Mouse (Mus musculus): Measurements from ENCODE around the gene Patl2. TPM values are rescaled to one million over a fixed set of nuclear protein-coding genes. Genes with fewer than 3 reads are reported as not detected.

The Patl2 gene
- polyA plus RNA-seq, 1 experiment from 2014 or later = not detected

DNA sequence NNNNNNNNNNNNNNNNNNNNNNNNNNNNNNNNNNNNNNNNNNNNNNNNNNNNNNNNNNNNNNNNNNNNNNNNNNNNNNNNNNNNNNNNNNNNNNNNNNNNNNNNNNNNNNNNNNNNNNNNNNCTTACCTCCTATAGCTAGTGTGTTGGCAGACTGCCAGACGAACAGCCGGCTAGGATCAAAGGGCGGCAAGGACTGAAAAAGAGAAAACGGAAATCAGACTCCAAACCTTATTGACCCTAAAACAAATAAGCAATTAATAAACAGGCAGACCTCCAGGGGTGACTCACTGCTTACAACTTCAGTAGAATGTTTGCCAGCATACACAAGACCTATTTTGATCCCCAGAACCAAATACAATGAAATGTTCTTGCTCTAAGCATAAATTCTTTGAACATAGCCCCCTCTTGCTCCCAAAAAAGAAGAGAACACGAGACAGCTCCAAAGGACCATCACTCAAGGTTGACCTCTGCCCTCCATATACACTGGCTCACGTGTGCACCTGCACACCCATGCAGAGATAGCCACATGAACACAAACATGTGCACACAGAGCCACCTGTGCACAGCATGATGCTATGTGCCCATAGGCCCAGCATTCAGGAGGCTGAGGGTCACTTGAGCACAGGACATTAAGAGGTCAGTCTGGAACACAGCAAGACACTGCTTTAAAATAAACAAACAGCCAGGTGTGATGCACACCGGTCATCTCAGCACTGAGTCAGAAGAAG, 104.1 kb downstream of the Patl2 start:
- Histone ChIP-seq H3K27ac (ENCODE audit: low read length) (no peak overlapping the region), H3K4me3 (ENCODE audit: low read depth, low read length) (no peak overlapping the region), H3K4me1 (ENCODE audit: insufficient read depth, low read depth, low read length) (no peaks in the 10 kb centered on the region), H3K36me3 (ENCODE audit: insufficient read depth, low read length) (peaks cover 11% of the 10 kb centered on the region; the same call in 1 of the 2 replicates), H3K9me3 (ENCODE audit: low read length) (no peaks in the 10 kb centered on the region), H3K27me3 (replicated peaks; ENCODE audit: insufficient read depth, low read length) (no peaks in the 10 kb centered on the region), H3K9ac (replicated peaks; ENCODE audit: low read depth) (no peak overlapping the region), H3K4me2 (replicated peaks; ENCODE audit: low read depth, low read length) (no peak overlapping the region)
- ATAC-seq (peak; percentile 41), DNase-seq (ENCODE audit: low spot score) (peak; percentile 51)
- WGBS = 21% methylated on average over 7 of the region's 7 CpGs
- TF ChIP-seq CTCF (IDR thresholded peaks at IDR 0.05) (no peak), EP300 (IDR thresholded peaks at IDR 0.05) (no peak)

Other genes starting within 250 kb of the Patl2 start
- 23.8 and 26.5 TPM in 2 replicates for gene Ctdspl2, start 230.2 kb downstream of the Patl2 start, polyA plus RNA-seq (2015; fragmentation: Nextera tagmentation; extraction: Ambion mirVana)
- gene Mageb3, start 230.1 kb downstream of the Patl2 start, polyA plus RNA-seq (2015; fragmentation: Nextera tagmentation; extraction: Ambion mirVana) = 0.05 and 0.17 TPM in 2 replicates
- gene Eif3j1, start 157.6 kb downstream of the Patl2 start, polyA plus RNA-seq (2015; fragmentation: Nextera tagmentation; extraction: Ambion mirVana) = 9.6 and 10.0 TPM in 2 replicates
- gene Spg11, start 67.8 kb downstream of the Patl2 start, polyA plus RNA-seq (2015; fragmentation: Nextera tagmentation; extraction: Ambion mirVana) = 4.1 and 4.3 TPM in 2 replicates
- 655 and 745 TPM in 2 replicates for gene B2m, start 38.5 kb downstream of the Patl2 start, polyA plus RNA-seq (2015; fragmentation: Nextera tagmentation; extraction: Ambion mirVana)
- gene Trim69, start 25.5 kb downstream of the Patl2 start, polyA plus RNA-seq (2015; fragmentation: Nextera tagmentation; extraction: Ambion mirVana) = not detected in 2 replicates
- not detected in 2 replicates for gene Terb2, start 83 bp upstream of the Patl2 start, polyA plus RNA-seq (2015; fragmentation: Nextera tagmentation; extraction: Ambion mirVana)
- 46.2 and 48.6 TPM in 2 replicates for gene Sord, start 48.6 kb upstream of the Patl2 start, polyA plus RNA-seq (2015; fragmentation: Nextera tagmentation; extraction: Ambion mirVana)
- 0.02 and 0.04 TPM in 2 replicates for gene Duox2, start 112.3 kb upstream of the Patl2 start, polyA plus RNA-seq (2015; fragmentation: Nextera tagmentation; extraction: Ambion mirVana)
- 0.07 TPM in 1 of 2 replicates, not detected in the other for gene Duoxa2, start 112.7 kb upstream of the Patl2 start, polyA plus RNA-seq (2015; fragmentation: Nextera tagmentation; extraction: Ambion mirVana)
- 0.21 TPM in 1 of 2 replicates, not detected in the other for gene Duoxa1, start 127.5 kb upstream of the Patl2 start, polyA plus RNA-seq (2015; fragmentation: Nextera tagmentation; extraction: Ambion mirVana)
- 0.06 and 0.15 TPM in 2 replicates for gene Duox1, start 129.5 kb upstream of the Patl2 start, polyA plus RNA-seq (2015; fragmentation: Nextera tagmentation; extraction: Ambion mirVana)
- 1.8 and 2.5 TPM in 2 replicates for gene Shf, start 183.0 kb upstream of the Patl2 start, polyA plus RNA-seq (2015; fragmentation: Nextera tagmentation; extraction: Ambion mirVana)
- 0.10 and 0.17 TPM in 2 replicates for gene Slc28a2, start 240.3 kb upstream of the Patl2 start, polyA plus RNA-seq (2015; fragmentation: Nextera tagmentation; extraction: Ambion mirVana)